Mouse (Mus musculus) lung, adult 2 months (tissue): Measurements from ENCODE around the gene Spata5.

ENCODE experiments used
- CTCF ChIP-seq: fragments of 200-500 bp; IDR thresholded peaks from 2 replicates; pipeline ENCODE4 v1.5.1; 2011; ENCODE audit warnings: mild to moderate bottlenecking, low read length, control low read depth; ENCODE audit not compliant: insufficient read depth
- POLR2A ChIP-seq: fragments of 200-500 bp; IDR thresholded peaks from 2 replicates; pipeline ENCODE4 v1.6.1; 2011; ENCODE audit warnings: low read depth, mild to moderate bottlenecking, control low read depth, low read length, borderline replicate concordance; ENCODE audit errors: extremely low read depth

DNA sequence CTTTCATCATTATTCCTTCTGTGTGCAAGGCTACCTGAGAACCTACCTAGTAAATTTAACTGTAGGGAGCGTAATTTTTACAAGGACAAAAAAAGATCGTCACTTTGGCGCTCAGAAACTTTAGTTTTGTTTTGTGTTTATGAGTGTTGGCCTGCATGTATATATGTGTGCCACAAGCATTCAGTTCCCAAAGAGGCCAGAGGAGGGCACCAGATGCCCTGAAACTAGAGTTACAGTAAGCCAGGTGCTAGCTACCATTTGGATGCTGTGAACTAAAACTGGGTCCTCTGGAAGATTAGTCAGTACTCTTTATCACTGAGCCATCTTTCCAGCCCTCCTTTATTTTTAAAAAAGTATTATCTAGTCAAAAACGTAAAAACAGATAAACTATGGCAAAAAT, 189.2 kb downstream of the Spata5 start:
- TF ChIP-seq POLR2A = no peak
- no peak for TF ChIP-seq CTCF
